Mouse (Mus musculus): ENCODE measurements around the gene Nap1l3.

Nap1l3 gene

DNA sequence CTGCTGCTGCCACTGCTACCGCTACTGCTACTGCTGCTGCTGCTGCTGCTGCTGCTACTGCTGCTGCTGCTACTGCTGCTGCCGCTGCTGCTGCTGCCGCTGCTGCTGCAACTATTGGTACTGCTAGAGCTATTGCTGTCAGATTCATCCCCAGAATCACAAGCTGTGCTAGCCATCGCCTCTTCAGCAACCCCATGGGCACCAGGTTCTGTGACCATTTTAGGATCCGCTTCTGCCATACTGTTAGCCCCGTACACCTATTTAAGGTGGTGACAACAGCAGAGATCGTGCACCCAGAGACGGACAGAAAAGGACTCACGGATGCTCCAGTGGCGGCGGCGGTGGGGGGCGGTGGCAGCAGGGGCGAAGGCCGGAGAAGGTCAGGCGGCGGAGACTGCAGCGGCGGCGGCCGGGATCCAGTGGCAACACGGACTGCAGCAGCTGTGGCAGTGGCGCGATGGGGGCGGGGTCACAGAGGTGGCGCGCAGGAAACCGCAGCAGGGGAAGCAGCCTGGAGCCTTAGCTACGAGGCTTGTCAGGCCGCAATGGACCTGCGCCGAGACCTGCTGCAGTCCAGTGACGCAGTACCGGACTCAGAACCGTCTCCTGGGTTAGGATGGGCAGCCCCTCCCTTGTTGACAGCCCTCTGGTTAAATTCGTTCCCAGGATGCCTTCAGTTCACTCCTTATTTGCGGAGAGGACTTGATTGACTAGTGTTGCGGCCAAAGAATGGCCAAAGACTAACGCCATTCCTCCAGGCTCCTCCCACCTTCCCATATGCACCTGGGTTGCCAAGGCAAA lies at the start of gene Nap1l3:
Gene Nap1l3 (minus strand): TSS at position 621 of the 801 bp plus-strand sequence.
- DNase-seq (ENCODE audit: low spot score) = peak; percentile 75

GRCm38 (mm10) chrX:122397652-122398051 lies 451 bp upstream of the Nap1l3 start:
- DNase-seq (ENCODE audit: low spot score) = no peak
